Mouse (Mus musculus): ENCODE results near the gene Kif17.
"Not testable (repeated sequence)": the region's sequence is repeated elsewhere in the genome, so short reads cannot be mapped to it uniquely, and the experiment has no call there.

Kif17 gene

GRCm38 (mm10) chr4:138312105-138312504 lies 61.9 kb downstream of the Kif17 start:
- DNase-seq (ENCODE audit: low read depth in 2 of 2, low spot score in 2 of 2), result no peak

- DNase-seq (ENCODE audit: low read depth in 2 of 2, low spot score in 2 of 2), result no peak
Measured at GRCm38 (mm10) chr4:138313021-138313420, 62.8 kb downstream of the Kif17 start.

DNA sequence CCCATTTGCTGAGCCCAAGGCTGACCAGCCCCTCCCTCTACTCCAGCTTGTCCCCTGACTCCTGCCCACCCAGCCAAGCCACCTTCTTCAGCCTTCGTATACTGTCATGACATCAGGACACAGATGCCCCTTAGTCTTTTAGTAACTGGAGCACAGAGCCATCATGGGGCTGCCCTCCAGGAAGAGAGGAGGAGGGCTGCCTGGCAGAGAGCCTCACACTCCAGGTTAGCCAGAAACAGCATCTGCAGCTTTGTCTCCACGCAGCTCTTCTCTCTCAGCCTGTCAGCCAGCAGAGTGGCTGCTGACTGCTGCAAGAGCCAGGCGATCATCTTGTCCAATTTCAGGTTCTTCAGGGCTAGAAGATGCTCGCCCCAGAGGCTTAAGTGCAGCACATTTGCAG lies 63.6 kb downstream of the Kif17 start:
- DNase-seq (ENCODE audit: low read depth in 2 of 2, low spot score in 2 of 2), result no peak

DNA sequence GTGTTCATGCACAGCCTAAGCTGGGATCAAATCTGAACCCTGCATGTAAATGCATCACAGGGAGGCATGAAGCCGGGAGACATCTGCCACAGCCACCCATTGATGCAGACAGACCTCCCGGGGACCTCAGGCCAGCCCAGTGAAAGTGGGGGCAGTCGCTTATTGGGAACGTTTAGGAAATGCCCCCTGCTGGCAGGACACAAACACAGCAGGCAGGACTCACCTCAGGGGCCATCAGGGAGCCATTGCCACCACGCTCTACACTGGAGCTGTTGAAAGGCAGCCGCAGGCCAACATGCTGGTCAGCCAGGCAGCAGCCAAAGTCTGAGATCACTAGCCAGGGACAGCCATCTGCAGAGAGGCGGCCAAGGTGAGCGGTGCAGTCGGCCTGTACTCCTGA lies 65.5 kb downstream of the Kif17 start:
- DNase-seq (ENCODE audit: low read depth in 2 of 2, low spot score in 2 of 2), result peak in 1 of 2 experiments; percentile 40

- DNase-seq (ENCODE audit: low read depth in 2 of 2, low spot score in 2 of 2), result no peak
Measured at GRCm38 (mm10) chr4:138316369-138316768, 66.1 kb downstream of the Kif17 start.

GRCm38 (mm10) chr4:138318509-138319266 lies 68.5 kb downstream of the Kif17 start:
- DNase-seq (ENCODE audit: low read depth in 2 of 2, low spot score in 2 of 2), result peak; percentile 37 to 56

GRCm38 (mm10) chr4:138319508-138319907 lies 69.3 kb downstream of the Kif17 start:
- DNase-seq (ENCODE audit: low read depth in 2 of 2, low spot score in 2 of 2), result peak; percentile 85 to 86

DNA sequence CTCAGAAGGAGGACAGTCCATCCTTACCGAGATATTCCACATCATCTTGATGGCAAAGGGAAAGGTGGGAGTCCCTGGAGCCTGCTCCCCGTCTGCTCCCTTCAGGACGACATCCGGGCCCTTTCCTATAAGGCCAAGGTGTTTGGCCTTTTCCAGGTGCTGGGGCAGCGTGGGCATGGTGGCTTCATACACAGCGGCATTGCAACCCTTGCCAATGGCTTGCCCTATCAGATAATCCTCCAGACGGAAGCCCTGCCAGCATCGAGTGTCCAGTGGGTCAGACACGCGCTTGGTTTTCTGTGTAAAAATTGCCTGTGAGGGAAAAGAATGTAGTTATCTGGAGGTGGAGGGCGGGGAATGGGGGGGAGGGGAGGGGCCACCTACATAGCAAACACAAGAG lies 70.5 kb downstream of the Kif17 start:
- DNase-seq (ENCODE audit: low read depth in 2 of 2, low spot score in 2 of 2), result no peak

DNA sequence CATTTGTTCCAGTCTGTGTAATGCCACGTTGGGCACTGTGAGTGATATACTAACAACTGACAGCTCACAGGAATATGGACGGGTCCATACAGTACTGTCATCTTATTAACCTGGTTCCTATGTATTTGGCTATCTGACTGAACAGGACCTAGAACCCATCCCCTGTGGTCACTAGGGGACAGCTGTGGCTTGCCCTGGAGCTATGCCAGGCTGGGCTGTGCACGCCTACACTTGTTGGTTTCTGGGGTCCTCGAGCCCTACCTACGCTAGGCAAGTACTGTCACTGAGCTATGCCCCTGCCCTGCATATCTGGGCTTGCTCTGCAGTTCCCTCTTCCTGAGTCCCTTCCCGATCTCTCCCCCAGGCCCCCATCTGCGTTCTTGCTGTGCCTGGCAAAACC lies 71.3 kb downstream of the Kif17 start:
- DNase-seq (ENCODE audit: low read depth in 2 of 2, low spot score in 2 of 2), result no peak

GRCm38 (mm10) chr4:138322692-138323091 lies 72.5 kb downstream of the Kif17 start:
- no peak for DNase-seq (ENCODE audit: low read depth in 2 of 2, low spot score in 2 of 2)

DNA sequence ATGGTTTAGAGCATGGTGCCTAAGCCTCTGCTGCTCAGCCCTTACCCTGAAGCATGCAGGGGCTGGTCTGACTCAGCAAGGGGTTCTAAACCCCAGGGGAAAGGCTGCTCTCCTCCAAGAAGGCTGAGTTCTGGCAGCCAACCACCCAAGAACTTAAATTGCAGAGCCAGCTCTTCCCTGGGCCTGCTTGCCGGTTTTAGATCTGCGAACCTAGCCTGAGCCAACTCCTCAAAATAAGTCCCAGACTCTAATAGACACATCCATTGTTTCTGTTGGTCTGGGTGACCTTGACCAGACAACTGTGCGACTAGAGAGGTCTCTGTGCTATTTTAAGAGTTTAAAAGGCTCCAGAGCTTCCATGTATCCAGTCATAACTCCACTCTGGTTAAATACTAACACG lies 73.5 kb downstream of the Kif17 start:
- DNase-seq (ENCODE audit: low read depth in 2 of 2, low spot score in 2 of 2), result no peak

GRCm38 (mm10) chr4:138324451-138324850 lies 74.2 kb downstream of the Kif17 start:
- no peak for DNase-seq (ENCODE audit: low read depth in 2 of 2, low spot score in 2 of 2)

DNA sequence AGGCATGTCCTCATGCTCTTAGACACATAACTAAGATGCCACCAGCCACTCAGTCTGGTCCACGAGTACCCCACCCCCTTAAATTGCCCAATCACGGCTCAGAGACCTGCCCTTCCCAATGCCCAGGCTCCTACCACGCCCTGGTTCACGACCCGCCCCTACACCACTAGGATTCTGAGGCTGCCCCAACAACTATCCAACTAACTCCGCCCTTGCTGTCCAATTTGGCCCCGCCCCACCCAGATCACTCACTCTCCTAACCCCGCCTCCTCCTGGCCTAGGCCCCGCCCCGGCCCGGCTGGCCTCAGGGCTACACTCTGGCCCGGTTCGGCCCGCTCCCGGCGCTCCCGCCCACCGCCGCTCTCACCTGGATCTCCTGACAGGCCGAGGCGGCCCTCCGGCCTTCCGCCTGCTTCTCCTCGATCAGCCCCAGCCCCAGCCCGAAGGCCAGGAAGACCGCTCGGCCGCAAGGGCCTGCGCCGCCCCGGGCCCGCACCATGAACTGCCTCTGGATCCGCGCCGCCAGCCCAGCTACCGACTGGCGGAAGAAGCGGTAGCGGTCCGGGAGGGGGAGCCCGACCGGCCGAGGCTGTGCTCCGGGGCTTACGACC lies 75.3 kb downstream of the Kif17 start:
- DNase-seq (ENCODE audit: low read depth in 2 of 2, low spot score in 2 of 2), result peak; percentile 87 to 94

- DNase-seq (ENCODE audit: low read depth in 2 of 2, low spot score in 2 of 2), result peak; percentile 87 to 92
Measured at GRCm38 (mm10) chr4:138326077-138326695, 76.0 kb downstream of the Kif17 start, which contains the start of gene Pink1. Pink1 (minus strand) TSS chr4:138326307.

DNA sequence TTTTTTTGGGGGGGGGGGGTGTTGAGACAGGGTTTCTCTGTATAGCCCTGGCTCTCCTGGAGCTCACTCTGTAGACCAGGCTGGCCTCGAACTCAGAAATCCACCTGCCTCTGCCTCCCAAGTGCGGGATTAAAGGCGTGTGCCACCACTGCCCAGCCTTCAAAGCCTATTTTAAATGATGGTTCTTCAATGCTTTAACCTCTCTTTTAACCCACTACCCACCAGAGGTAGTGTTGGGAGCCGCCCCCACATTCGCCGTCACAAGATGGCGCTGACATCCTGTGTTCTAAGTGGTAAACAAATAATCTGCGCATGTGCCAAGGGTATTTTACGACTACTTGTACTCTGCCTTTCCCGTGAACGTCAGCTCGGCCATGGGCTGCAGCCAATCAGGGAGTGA lies 76.9 kb downstream of the Kif17 start:
- not testable (repeated sequence) for DNase-seq (ENCODE audit: low read depth in 2 of 2, low spot score in 2 of 2)

DNA sequence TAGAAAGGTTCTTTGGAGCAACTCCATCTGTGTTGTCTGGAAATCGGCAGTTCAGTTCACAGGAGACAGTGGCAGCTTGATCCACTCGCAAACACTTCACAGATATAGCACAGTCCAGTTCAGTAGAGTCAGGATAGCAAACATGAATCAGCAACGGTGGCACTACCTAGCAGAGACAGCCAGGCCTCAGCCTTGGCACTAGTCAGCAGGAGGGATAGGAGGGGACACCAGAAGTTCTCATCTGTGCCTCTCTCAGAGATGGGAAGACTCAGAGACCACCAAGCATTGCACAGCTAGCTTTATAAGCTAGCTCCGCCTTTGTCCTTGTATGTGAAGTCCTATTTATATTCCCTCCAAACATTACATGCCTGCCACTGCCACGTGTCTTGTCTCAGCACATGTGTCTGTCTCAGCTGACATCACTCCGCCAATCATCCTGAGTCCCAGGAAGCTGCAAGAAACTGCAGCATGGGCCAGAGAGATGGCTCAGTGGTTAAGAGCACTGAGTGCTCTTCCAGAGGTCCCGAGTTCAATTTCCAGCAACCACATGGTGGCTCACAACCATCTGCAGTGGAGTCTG lies 77.7 kb downstream of the Kif17 start:
- DNase-seq (ENCODE audit: low read depth in 2 of 2, low spot score in 2 of 2), result no peak

DNA sequence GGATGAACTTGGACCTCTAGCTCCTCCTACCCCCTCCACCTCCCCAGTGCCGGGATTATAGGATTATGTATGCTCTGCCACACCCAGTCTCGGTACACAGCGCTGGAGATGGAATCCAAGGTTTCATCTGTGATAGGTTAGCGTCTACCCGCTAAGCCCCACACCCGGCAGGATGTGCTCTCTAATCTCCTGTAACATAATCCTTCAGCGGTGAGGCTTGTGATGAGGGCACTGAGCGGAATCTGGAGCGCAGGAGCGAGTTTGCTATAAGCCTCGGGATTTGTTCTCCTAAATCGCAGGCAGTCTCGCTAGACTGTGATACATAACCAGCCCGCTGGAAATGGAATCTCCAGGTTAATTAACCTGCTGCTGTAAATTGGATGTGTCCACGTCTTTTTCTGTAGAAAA lies 80.0 kb downstream of the Kif17 start:
- DNase-seq (ENCODE audit: low read depth in 2 of 2, low spot score in 2 of 2), result no peak

- DNase-seq (ENCODE audit: low read depth in 2 of 2, low spot score in 2 of 2), result no peak
Measured at GRCm38 (mm10) chr4:138331647-138332046, 81.4 kb downstream of the Kif17 start.

DNA sequence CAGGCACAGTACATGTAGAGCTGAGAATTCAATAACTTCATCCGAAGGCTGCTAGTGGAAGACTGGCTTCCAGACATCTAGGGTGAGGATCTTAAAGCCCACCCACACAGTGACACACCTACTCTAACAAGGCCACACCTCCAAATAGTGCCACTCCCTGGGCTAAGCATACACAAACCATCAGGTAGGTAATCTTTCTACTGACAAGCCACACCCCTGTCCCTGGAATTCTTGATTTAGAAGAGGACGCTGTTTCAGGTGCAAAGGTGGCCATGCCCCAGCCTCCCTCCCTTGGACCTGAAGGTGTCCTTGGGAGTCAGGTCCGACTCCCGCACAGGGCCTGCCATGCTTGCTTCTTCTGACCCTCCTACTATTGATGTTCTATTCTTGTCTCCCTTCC lies 82.9 kb downstream of the Kif17 start:
- DNase-seq (ENCODE audit: low read depth in 2 of 2, low spot score in 2 of 2), result no peak

DNA sequence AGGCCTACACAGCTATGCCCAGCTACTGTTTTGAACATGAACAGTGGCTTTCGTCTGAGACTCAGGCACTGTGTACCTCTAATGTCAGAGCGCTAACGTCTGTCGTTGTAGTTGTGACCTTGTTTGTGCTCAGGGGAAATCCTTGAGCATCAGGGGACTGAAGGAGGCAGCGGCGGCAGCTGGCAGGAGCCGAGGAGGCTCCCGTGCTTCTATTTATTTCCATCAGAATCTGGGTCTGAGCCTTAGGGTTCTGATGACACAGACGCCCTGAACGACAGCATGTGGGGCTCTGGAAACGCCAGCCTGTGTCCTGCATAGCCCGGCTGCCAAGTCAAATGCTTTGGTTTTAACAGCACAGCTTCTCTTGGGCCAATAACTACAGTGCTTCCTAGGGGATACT lies 84.8 kb downstream of the Kif17 start:
- no peak for DNase-seq (ENCODE audit: low read depth in 2 of 2, low spot score in 2 of 2)

- DNase-seq (ENCODE audit: low read depth in 2 of 2, low spot score in 2 of 2), result no peak
Measured at GRCm38 (mm10) chr4:138335648-138336047, 85.4 kb downstream of the Kif17 start.

DNA sequence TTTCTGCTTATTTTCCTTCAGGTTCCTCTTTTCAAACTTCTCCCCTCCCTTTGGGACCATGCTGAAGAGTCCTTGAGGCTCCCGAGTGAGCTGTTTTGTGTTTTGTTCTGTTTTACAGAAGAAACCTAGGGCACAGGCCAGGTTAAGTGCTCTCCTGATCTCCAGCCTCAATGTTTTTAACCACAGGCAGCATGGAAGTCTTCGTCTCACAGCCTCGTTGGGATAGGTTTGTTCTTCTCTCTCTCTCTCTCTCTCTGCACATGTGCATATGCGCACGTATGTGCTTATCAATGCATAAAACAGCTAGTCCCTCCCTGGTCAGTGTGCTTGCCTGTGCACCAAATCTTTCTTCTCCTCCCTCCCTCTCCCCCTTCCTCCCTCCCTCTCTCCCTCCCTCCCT lies 86.6 kb downstream of the Kif17 start:
- no peak for DNase-seq (ENCODE audit: low read depth in 2 of 2, low spot score in 2 of 2)
